Mouse (Mus musculus) ES-Bruce4 (cell line): Measurements from ENCODE around the gene Zfp202.

Experiments used
- CTCF ChIP-seq: IDR thresholded peaks from one replicate; pipeline ENCODE4 v1.8.1; 2011; ENCODE audit warnings: low read depth, low read length
- EP300 ChIP-seq: IDR thresholded peaks from 2 replicates; pipeline ENCODE4 v1.6.1; 2011; ENCODE audit warnings: low read depth, low read length; ENCODE audit not compliant: insufficient read depth
- POLR2A ChIP-seq: IDR thresholded peaks from one replicate; pipeline ENCODE4 v1.8.1; 2011; ENCODE audit warnings: low read length; ENCODE audit not compliant: insufficient read depth

DNA sequence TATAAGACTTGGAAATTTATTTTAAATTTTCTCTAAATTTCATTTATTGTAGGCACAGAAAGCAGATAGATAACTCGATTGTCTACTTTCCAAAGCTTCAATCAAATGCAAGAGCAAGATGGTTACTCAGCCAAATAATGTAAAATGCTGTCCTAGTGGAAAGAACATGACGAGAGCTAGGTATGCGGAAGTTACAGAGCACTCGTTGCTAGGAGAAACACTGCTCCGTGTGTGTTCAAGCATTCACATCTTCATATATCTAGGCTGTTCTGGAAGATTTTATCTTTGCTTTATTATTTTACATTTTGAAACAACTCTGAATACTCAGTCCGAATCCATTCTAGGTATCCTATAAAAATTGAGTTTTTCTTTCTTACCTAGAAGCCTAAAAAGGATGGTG is 15.1 kb upstream of the Zfp202 start:
- TF ChIP-seq CTCF (no peak), EP300 (no peak), POLR2A (no peak)
